Mouse (Mus musculus): ENCODE results near the gene Rin3.

DNA sequence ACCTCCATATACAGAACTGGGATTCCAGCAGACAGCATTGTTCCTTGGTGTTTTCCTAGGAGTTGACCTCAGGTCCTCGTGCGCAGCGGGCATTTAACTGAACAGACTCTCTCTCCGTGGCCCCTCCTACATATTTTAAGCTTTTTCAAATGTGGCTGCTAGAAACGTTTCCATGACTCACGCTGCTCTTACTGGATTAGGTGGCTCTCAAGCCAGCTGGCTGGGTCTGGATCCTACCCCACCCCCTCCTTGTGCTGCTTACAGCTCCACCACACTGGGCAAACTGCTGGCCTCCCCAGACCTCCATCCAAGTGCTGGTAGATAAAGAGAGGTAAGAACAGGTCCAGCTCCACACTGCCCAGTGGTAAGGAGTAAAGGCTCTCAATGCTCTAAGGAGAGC, 139.2 kb downstream of the Rin3 start:
- no peak for TF ChIP-seq CTCF (IDR thresholded peaks at IDR 0.05 in 2 of 3, conservative IDR thresholded peaks at IDR 0.05 in 1 of 3; ENCODE audit: control insufficient read depth in 1 of 3, insufficient read depth in 1 of 3, low read depth in 2 of 3, low read length in 3 of 3, poor library complexity in 1 of 3, severe bottlenecking in 1 of 3)
- no peak for TF ChIP-seq POLR2A (IDR thresholded peaks at IDR 0.05; ENCODE audit: control insufficient read depth in 1 of 2, insufficient read depth in 1 of 2, low read depth in 1 of 2, low read length in 2 of 2, poor library complexity in 1 of 2)
- no peak for TF ChIP-seq POLR2AphosphoS5 (IDR thresholded peaks at IDR 0.05; ENCODE audit: borderline replicate concordance, low read depth, low read length)
- no peak for TF ChIP-seq ETS1 (IDR thresholded peaks at IDR 0.05; ENCODE audit: low read depth, low read length)
- TF ChIP-seq USF1 (IDR thresholded peaks at IDR 0.05; ENCODE audit: low read depth, low read length) = no peak
- TF ChIP-seq TAL1 (IDR thresholded peaks at IDR 0.05; ENCODE audit: low read length) = no peak
- TF ChIP-seq EP300 (IDR thresholded peaks at IDR 0.05; ENCODE audit: low read depth in 1 of 2, low read length in 2 of 2) = no peak
- no peak for TF ChIP-seq ZKSCAN1 (IDR thresholded peaks at IDR 0.05; ENCODE audit: low read depth, low read length)
- TF ChIP-seq MAX (IDR thresholded peaks at IDR 0.05; ENCODE audit: low read length) = no peak
- TF ChIP-seq GATA1 (IDR thresholded peaks at IDR 0.05; ENCODE audit: low read depth, low read length) = no peak
- no peak for TF ChIP-seq KAT2A (conservative IDR thresholded peaks at IDR 0.05; ENCODE audit: low read depth, low read length)
- TF ChIP-seq MAZ (IDR thresholded peaks at IDR 0.05; ENCODE audit: low read depth, low read length) = no peak
- TF ChIP-seq MXI1 (IDR thresholded peaks at IDR 0.05; ENCODE audit: low read depth, low read length) = no peak
- no peak for TF ChIP-seq ZMIZ1 (IDR thresholded peaks at IDR 0.05; ENCODE audit: low read depth, low read length)

Measured in MEL (cell line).